Mouse (Mus musculus): ENCODE measurements around the gene Ccdc167.

The Ccdc167 gene

DNA sequence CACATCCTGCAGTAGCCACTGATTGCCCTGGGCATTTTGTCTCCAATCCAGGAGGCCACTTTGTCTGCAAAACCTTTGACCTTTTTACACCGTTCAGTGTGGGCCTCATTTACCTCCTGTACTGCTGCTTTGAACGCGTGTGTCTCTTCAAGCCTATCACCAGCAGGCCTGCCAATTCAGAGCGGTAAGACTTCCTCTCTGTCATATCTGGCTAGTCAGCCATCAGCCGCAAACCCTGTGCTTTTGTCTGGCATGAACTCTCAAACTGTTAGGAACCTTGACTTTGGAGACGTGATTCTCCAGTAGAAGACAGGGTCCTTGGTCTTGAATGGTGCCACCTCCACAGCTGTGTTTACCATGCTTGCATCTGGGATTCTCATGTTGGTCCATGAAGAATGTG is 26.6 kb downstream of the Ccdc167 start:
- no peak for ATAC-seq (ENCODE audit: insufficient number of reproducible peaks, low FRiP score, low TSS enrichment)

DNA sequence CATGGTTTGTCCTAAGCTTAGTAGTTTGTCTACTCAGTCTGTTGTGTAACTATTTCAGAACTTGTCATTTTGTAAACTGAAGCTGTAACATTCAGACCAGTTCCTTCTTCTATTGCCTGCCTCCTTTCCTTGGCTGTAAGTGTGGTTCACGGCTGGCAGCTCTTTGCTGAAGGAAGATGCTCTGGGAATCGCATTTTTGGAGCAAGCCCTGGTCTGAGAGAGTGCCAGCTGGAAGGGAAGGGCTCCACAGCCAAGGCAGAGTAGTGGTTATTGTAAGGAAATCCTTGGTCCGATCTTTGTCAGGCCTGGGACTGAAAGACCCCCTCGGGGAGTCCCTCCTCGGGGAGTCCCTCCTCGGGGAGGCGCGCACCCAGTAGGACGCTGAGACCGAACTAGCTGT is 28.2 kb downstream of the Ccdc167 start:
- ATAC-seq (ENCODE audit: insufficient number of reproducible peaks, low FRiP score, low TSS enrichment): peak; percentile 31; the same call in 1 of the 2 replicates

DNA sequence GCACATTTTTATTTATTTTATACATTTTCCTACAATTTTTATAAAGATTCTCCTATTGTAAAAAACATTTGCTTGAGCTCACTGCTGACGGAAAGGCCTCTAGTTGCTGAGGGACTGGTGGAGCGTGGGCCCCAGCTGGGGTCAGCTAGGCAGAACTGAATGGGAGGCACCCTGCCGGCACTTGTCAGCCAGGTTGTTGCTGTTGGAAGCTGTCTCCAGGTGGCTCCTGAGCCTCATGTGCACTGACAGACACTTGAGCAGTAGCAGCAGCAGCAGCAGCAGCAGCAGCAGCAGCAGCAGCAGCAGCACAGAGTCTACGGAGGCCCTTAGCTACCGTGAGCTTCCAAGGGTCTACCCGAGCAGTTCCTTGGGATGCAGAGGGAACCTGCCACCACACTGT is 29.5 kb downstream of the Ccdc167 start:
- no peak for ATAC-seq (ENCODE audit: insufficient number of reproducible peaks, low FRiP score, low TSS enrichment)

DNA sequence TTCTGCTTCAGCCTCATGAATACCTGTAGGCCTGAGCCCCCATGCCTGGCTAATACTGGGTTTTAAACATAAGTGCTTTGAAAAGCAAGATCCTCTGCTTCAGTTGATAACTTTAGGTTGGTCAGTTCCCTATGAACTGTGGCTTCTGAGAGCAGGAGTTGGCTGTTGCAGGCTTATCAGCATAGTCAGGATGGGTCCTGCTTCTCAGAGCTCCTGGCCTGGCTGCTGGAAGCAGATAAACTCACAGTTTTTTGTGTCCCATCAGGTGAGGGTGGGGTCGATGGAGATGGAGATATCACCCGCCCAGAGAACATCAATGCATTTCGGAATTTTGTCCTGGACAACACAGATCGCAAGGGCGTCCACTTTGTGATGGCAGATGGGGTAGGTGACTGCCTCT is 30.1 kb downstream of the Ccdc167 start:
- ATAC-seq (ENCODE audit: insufficient number of reproducible peaks, low FRiP score, low TSS enrichment): no peak

DNA sequence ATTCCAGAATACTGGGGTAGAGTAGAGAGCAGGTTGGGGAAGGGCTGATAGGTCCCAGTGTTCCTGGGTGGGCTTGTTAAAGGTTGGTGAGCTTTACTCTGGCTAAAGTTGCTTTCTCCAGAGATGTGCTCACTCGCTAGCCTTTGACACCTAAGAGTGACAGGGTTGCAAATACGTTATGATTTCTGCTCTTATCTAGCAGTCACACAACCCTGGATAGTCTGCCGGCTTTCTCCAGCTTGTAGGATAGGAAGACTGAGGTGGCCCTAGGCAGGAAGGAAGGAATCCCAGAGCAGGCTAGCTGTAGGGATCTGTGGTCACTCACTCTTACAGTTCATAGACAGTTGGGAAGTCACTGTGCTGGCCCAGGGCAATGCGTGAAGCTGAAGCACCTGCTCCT is 32.6 kb downstream of the Ccdc167 start:
- no peak for ATAC-seq (ENCODE audit: insufficient number of reproducible peaks, low FRiP score, low TSS enrichment)

DNA sequence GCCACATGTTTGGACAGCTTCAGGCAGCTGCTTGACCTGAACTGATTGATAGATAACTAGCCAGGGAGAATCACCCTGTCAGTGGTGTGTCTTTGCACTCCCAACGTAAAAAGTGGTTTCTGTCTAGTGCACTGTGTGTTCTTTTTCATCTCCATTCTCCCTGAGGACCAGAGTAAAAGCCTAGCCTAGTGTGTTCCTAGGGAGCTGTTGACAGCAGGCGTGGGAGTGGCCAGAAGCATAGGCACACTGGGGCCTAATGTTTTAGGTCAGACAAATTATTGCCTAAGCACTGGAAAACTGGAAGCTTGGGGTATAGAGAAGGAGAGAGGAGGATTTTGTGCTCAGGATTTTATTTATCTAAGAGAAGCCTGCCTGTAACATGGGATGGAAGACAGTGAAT is 33.7 kb downstream of the Ccdc167 start:
- ATAC-seq (ENCODE audit: insufficient number of reproducible peaks, low FRiP score, low TSS enrichment): no peak

DNA sequence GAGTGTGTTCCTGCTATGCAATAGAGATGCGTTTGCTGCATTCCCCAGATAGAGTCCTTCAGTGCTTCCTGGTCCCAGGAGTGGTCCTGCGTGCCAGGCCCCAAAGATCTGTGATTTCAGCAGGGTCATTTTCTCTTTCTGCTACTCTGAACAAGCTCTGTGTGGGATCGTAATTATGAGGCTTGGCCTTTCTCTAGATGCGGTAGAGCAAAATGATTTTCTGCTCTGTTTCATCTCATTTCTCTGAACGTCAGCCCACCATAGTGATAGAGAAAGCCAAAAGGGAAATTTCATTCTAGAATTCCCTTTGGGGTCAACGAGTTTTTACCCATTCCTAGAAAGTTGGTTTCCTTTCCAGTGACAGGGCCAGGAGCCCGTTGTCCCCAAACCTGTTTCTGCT is 34.6 kb downstream of the Ccdc167 start:
- ATAC-seq (ENCODE audit: insufficient number of reproducible peaks, low FRiP score, low TSS enrichment): no peak

DNA sequence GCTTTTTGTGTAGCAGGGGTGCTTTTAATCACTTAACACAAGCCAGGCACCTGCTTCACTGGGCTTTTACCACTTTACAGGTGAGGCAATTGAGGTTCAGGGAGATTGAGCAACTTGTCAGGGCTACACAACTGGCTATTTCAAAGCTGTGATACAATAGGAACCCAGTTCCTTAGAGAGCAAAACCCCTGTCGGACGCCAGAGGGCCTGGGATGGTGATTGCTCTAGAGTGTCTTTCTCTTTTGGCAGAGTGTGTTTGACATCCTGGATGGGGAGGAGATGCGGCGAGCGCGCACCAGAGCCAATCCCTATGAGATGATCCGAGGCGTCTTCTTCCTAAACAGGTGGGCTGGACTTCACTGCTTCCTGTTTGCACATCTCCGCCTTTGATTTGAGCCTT is 35.2 kb downstream of the Ccdc167 start:
- ATAC-seq (ENCODE audit: insufficient number of reproducible peaks, low FRiP score, low TSS enrichment): no peak

DNA sequence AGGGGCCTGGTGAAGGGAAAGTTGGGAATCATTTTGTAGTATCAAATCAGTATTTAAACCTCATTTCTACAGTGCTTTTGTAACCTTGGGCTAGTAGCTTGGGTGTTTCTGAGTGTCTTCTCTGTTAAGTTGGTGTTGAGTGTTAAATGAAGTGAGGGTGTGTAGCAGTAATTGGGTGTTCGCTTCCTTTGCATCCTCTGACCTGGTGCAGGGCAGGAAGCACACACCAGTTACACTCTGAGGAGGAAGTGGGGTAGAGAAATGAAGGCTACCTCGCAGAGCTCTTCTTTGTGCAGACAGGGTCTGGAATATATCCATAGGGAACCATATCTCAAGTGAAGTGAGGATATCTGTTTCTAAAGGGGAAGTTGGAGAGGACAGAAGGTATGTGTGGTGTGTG is 35.9 kb downstream of the Ccdc167 start:
- ATAC-seq (ENCODE audit: insufficient number of reproducible peaks, low FRiP score, low TSS enrichment): no peak

DNA sequence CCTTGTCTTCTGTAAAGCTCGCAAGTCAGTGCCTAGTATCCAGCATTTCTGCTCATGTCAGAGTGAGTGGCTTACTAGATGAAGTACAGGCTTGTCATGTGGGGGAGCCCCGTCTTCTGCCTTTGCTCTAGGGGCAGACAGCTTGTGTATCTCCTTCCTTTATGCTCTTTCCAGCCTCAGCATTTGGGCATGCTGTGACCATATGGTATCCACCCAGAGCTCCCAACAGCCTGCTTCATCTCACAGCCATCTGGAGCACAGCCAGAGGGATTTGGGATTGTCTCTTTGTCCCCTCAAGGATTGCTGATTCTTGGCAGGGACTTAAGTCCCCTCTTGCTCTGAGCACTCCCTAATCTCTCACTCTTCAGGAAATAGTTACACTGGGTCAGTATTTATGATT is 36.7 kb downstream of the Ccdc167 start:
- peak; percentile 92 for ATAC-seq (ENCODE audit: insufficient number of reproducible peaks, low FRiP score, low TSS enrichment)

DNA sequence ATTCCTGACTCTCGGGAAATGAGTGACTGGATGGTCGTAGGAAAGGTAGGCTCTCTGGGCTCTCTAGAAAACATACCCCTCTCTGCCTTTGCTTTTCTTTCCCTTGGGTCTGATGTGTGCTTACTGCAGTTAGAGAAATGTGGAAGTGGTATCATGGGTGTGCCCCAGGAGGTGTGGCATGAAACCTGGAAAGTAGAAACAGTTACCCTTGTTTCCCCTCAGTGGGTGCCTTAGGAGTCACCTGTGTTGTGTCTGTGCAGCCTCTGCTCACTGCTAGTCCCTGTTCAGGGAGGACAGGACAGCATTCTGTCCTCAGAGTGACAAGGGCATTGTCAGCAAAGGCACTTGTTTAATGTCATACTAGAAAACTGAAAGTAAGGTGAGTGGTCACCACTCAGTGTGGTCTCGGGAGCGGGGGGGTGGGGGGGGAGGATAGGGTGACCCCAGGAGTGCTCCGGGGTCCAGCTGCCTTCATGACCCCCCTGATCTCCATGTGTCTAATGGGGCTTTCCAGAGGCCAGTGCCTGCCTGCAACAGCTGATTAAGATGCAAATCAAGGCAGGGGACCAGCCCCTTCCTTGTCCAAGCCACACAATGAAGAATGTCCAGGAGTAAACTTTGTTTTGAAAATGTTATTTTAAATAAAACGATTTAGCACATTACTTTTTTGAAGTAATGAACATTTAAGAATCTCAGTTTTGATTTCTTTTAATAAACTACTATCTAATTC is 37.6 kb downstream of the Ccdc167 start:
- no peak for ATAC-seq (ENCODE audit: insufficient number of reproducible peaks, low FRiP score, low TSS enrichment)

DNA sequence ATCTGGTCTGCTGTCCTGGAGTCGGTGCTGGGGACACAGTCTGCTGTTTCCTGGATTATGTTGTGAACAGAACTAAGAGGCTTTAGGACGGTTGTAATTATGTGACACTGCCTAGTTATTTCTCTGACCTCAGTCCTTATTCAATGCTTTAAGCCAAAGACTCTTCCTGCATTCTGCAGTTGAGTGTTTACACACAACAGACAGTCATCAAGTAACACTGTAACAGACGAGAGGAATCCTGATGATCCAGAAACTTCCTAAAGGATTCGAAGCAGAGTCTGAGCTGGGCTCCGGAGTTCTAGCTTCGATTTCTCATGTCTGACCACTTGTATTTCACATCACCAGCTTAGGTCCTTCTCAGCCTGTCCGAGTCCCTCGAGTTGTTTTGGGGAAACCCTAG is 38.3 kb downstream of the Ccdc167 start:
- no peak for ATAC-seq (ENCODE audit: insufficient number of reproducible peaks, low FRiP score, low TSS enrichment)

DNA sequence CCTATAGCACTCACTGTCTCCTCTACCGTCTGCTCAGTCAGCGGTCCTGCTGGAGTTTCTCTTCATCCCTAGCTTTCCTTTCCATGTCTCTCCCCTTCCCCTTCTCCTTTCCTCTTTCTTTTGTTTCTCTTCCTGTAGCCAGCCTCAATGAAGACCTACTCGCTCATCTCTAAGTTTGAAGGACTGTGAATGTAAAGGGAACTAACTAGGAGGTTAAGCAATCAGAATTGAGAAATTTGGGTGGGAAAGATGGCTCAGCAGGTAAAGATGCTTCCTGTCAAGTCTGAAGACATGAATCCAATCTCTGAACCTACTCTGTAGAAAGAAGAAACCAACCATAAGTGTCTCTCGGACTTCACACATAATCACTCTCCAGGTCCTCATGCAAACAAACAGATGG is 43.5 kb downstream of the Ccdc167 start:
- no peak for ATAC-seq (ENCODE audit: insufficient number of reproducible peaks, low FRiP score, low TSS enrichment)

DNA sequence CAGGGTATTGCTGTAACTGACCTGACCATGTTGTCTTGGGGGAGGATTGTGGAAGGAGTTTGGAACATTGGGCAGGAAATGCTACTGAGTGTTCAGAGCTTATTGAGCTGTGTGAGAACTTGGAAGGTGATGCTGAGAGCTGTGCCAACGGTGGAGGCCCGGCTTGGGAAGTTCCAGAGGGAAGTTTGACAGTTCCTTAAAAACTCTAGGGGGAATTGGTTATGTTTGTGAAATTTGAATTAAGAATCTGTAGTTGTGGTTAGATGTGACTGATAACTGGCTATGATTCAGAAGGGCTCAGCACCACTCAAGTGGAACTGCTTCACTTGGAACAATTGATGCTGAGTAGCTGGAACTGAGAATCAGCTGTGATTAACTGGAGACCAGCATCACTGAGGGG is 45.8 kb downstream of the Ccdc167 start:
- no peak for ATAC-seq (ENCODE audit: insufficient number of reproducible peaks, low FRiP score, low TSS enrichment)

DNA sequence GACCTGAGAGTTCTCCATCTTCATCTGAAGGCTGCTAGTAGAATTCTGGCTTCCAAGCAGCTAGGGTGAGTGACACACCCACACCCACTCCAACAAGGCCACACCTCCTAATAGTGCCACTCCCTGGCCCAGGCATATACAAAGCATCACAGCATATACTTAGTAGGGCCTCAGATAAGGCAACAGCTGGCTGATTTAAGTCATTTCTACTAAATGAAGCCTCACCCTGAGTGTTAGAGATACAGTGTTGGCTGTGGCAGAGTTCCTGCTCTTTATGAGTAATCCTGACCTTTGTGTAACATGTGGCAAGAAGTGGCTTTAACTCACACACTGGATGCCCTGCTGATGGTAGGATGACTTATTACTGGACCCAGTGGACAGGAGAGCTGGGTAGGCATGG is 46.9 kb downstream of the Ccdc167 start:
- ATAC-seq (ENCODE audit: insufficient number of reproducible peaks, low FRiP score, low TSS enrichment): no peak

DNA sequence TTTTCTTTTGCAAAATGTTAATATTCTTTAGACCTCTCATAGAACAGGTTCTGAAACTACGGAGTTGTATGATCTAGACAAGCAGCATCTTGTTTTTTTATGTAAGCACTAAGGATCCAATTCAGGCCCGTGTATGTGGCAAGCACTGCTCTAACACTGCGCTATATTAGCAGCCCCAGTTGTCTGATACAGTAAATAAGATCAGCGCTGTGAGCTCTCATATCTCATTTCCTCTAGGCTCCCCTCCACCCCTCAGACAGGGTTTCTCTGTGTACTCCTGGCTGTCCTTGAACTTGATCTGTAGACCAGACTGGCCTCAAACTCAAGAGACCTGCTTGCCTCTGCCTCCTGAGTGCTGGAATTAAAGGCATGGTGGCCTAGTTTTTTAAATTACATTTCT is 47.8 kb downstream of the Ccdc167 start:
- ATAC-seq (ENCODE audit: insufficient number of reproducible peaks, low FRiP score, low TSS enrichment): no peak

DNA sequence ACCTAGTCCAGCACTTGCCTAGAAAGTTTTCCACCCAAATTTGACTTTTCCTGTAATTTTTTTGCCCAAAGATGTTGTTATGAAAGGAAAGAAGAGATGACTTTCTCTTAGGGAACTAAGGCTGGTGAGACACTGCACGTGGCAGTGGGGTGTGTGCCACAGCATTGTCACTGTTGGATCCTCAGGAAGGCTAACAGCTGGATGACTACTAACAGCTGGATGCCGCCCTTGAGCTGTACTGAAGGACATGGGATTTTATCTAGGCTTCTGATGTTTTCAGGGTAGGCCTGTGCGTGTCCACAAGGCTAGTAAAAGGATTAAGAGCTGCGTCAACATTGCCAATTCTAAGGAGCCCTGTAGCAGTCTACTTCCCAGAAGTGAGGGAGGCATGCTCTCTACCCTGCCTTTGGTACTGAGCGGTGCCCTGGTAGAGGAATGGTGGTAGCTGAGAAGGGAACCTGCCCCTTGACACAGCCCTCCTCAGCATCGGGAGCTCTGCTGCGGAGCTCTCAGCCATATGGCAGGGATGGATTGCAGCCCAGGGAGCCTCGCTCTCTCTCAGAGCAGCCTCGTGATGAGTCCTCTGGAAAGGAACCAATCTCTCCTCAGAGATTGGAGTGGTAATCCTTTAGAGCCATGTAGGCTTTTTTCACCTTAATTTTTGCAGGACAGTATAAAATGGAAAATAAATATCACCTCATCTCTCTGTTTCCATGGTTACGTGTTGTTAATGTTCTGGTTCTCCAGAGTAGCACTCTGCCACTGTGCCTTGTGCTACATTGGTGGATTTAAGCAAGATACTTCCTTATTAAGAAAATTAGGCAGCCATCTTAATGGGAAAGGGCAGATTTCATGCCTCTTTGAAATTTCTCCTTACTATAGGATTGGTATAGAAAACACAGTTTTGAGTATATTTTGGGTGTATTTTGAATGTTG is 48.5 kb downstream of the Ccdc167 start:
- peak; percentile 95 for ATAC-seq (ENCODE audit: insufficient number of reproducible peaks, low FRiP score, low TSS enrichment)

DNA sequence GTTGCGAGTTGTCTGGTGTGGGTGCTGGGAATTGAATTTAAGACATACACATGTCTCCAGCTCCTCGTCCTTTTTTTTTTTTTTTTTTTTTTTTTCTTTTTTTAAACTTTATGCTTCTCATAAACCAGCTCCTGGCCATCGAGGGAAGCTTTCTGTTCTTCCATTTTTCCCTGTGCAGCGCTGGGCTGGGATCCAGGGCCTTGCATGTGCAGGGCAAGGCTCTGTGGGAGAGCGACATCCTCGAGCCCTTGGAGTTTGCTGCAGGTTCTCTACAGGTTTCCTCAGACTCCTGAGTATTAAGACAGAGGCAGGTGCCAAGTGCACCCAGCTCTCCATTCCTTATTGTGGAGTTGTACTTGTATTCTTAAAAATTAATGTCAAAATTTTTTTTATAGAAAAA is 54.7 kb downstream of the Ccdc167 start:
- ATAC-seq (ENCODE audit: insufficient number of reproducible peaks, low FRiP score, low TSS enrichment): no peak

DNA sequence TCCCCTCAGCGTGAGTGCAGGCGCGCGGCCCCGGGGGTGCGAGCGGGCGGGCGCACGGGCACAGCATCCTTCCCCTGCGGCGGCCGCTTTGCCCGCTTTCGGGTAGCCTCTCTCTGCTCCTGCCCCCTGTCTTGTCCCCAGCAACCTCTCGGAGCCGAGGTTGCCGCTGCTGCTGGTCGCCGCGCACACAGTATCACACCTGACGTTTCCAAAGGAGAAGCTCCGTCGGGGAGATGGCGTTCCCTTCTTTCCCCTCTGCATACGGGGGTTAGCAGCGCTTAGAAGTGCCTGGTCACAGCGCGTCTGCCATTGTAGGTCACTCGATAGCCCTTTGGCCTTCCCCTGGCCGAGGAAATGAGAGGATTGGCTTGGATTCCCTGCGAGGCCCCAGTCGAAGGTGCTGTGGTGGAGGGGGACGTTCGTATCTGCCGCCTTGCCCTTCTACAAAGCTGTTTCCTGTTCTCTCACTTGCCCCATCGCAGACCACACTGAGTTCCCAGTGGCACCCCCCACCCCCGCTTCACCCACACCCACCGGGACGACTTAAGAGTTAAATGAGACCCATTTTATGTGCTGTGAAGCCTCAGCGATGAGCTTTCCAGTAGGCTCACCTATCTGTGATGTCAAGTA is 56.0 kb downstream of the Ccdc167 start:
- ATAC-seq (ENCODE audit: insufficient number of reproducible peaks, low FRiP score, low TSS enrichment): peak; percentile 67; the same call in 1 of the 2 replicates

DNA sequence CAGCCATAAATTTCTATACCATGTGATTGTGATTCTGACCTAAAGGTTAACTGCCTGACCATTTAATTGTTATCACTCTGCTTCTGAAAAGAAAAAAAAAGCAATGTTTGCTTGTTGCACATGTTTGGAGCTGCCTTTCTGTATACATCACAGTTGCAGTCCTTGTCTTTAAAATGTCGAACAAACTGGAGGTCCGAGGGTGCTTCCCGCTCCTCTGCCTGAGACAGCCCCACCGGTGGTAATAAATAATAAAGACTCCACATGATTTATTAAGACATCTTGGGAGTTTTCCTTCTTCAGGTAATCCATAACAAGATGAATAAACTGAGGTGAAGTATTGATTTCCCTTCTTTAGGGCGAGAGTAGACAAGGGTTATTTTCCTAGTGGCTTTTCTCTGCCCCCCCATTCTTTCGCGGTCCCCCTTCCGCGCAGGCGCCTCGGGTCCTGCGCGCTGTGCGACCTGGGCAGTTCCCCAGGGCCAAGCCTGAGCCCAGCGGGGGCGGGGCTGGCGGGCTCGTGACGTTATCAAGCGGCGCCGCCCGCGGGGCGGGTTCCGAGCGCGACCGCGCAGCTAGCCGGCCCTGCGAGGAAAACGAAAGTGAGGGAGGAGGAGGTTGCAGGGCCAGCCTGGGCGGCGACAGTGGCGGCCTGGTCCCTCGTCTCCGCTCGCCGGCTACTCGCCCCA is 56.6 kb downstream of the Ccdc167 start, which contains the start of gene Cmtr1:
Gene Cmtr1 (plus strand): TSS at position 520 of the 686 bp plus-strand sequence.
- ATAC-seq (ENCODE audit: insufficient number of reproducible peaks, low FRiP score, low TSS enrichment): peak; percentile 88

DNA sequence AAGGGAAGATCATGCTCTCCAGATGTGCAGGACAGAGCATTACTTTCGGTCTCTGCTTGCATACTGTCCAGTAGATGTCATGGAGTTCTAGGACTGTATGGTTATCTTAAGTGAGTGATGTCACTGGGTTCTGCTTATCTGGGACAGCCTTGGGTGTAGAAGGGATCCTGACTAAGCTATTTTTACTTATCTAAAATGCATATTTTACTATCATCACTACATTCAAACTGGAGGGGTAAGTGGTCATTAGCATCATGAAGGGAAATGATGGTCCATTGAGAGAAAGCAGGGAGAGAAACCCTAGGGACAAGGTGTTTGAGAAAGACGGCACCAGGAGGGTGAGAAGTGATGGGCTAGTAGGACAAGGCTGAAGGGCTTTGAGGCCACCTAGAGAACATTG is 58.6 kb downstream of the Ccdc167 start:
- ATAC-seq (ENCODE audit: insufficient number of reproducible peaks, low FRiP score, low TSS enrichment): no peak

Measured in cerebellum, adult (tissue).